Mouse (Mus musculus) embryonic facial prominence, embryonic 11.5 days (tissue): ENCODE measurements around the gene Atp2b2. TPM values are rescaled to one million over a fixed set of nuclear protein-coding genes. Genes with fewer than 3 reads are reported as not detected.

Experiments used
- ATAC-seq: fragments of 200-750 bp; cut with Nextera tagmentation; replicated peaks from 2 replicates; pipeline ENCODE4 v1.8.0; 2017; ENCODE audit warnings: low read depth; ENCODE audit not compliant: insufficient number of reproducible peaks, low FRiP score, low TSS enrichment
- DNase-seq: peaks from one replicate; pipeline ENCODE4 v3.0.0-alpha.2; 2015; ENCODE audit warnings: low spot score
- H3K27ac ChIP-seq: fragments of 300-500 bp; sonication (generic); replicated peaks from 2 replicates; pipeline ENCODE4 v1.5.1; 2014; ENCODE audit warnings: mild to moderate bottlenecking, low read depth, low read length, control low read depth
- H3K27me3 ChIP-seq: fragments of 300-500 bp; sonication (generic); 2 replicates; pipeline ENCODE4 v1.6.1; 2014; ENCODE audit warnings: mild to moderate bottlenecking, low read length, moderate library complexity, mixed read lengths; ENCODE audit not compliant: control insufficient read depth, insufficient read depth
- H3K36me3 ChIP-seq: fragments of 300-500 bp; sonication (generic); replicated peaks from 2 replicates; pipeline ENCODE4 v1.6.1; 2014; ENCODE audit warnings: low read depth, mild to moderate bottlenecking, low read length, moderate library complexity, mixed read lengths; ENCODE audit not compliant: control insufficient read depth, insufficient read depth
- H3K4me1 ChIP-seq: fragments of 300-500 bp; sonication (generic); 2 replicates; pipeline ENCODE4 v1.6.1; 2014; ENCODE audit warnings: low read length, mixed read lengths; ENCODE audit not compliant: control insufficient read depth, insufficient read depth
- H3K4me2 ChIP-seq: fragments of 300-500 bp; sonication (generic); 2 replicates; pipeline ENCODE4 v1.6.1; 2014; ENCODE audit warnings: low read depth, mild to moderate bottlenecking, control low read depth, low read length, moderate library complexity
- H3K4me3 ChIP-seq: fragments of 300-500 bp; sonication (generic); 2 replicates; pipeline ENCODE4 v1.5.1; 2014; ENCODE audit warnings: low read depth, low read length, control low read depth
- H3K9ac ChIP-seq: fragments of 300-500 bp; sonication (generic); replicated peaks from 2 replicates; pipeline ENCODE4 v1.6.1; 2014; ENCODE audit warnings: mild to moderate bottlenecking, control low read depth, low read length
- H3K9me3 ChIP-seq: fragments of 300-500 bp; sonication (generic); replicated peaks from 2 replicates; pipeline ENCODE4 v1.6.1; 2016; ENCODE audit warnings: mild to moderate bottlenecking, low read length, inconsistent platforms, mixed read lengths; ENCODE audit not compliant: control insufficient read depth
- WGBS: fragments of 180-500 bp; shearing (Covaris S2); extraction: QIAGEN DNeasy Blood & Tissue Kit; methylation state at CpG from one replicate; pipeline ENCODE4 v1.1.7; 2014; 5-methylcytosine and 5-hydroxymethylcytosine counted together
- polyA plus RNA-seq: library from polyadenylated mRNA; unstranded; fragments of >200 nt; fragmentation: Nextera tagmentation; extraction: Ambion mirVana; gene quantifications from 2 replicates; pipeline ENCODE4 v1.2.1, GENCODE M21; 2014

The Atp2b2 gene
- polyA plus RNA-seq, 1 experiment from 2014 or later = 0.95 TPM

DNA sequence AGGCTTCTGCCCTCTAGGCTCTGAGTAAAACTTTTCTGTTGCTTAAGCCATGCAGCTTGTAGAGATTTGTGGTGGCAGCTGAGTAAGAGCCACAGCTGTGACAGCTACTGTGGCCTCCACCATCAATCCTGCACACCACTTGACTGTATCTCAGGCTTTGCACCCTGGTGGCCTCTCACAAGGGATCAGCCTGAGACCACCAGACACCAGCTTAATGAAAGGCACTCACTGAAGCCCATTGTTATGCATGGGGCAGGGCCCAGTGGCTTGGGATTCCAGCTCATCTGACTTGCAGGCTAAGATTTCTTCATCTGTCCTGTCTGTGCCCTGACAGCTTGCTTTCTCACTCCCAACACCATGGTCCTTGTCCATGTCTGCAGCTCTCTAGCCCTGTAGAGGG is 155.5 kb downstream of the Atp2b2 start:
- H3K4me1 ChIP-seq = peaks cover 2% of the 10 kb centered on the region; the same call in 1 of the 2 replicates
- DNase-seq (no peak), ATAC-seq (no peak)
- H3K9ac ChIP-seq = no peak overlapping the region
- peaks cover 24% of the 10 kb centered on the region for H3K27me3 ChIP-seq
- H3K4me2 ChIP-seq = no peak overlapping the region
- H3K36me3 ChIP-seq = no peaks in the 10 kb centered on the region
- H3K4me3 ChIP-seq = no peak overlapping the region
- H3K27ac ChIP-seq = no peak overlapping the region
- H3K9me3 ChIP-seq = no peaks in the 10 kb centered on the region

DNA sequence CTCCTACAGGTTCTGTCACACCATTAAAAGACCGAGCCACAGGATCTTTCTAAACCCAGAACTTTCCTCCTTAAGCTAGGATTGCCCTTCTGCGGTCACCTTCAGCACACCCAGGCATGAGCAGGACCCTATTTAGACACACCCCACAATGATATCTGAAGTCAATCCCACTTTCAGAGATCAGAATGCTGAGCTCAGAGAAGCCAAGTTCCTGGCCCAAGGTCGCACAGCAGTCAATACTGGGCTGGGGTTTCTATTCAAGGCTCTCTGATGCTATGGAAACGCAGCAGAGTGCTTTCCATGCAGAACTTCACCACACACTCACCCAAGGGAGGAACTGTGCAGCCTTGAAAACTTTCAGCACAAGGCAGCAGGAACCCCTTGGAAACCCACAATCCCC is 157.6 kb downstream of the Atp2b2 start:
- no peaks in the 10 kb centered on the region for H3K9me3 ChIP-seq
- H3K9ac ChIP-seq = no peak overlapping the region
- no peak overlapping the region for H3K27ac ChIP-seq
- 73% methylated on average over 4 of the region's 4 CpGs for WGBS
- ATAC-seq = no peak
- H3K4me3 ChIP-seq = no peak overlapping the region
- peaks cover 7% of the 10 kb centered on the region for H3K27me3 ChIP-seq
- no peaks in the 10 kb centered on the region for H3K36me3 ChIP-seq
- H3K4me1 ChIP-seq = no peaks in the 10 kb centered on the region
- no peak for DNase-seq
- H3K4me2 ChIP-seq = no peak overlapping the region

DNA sequence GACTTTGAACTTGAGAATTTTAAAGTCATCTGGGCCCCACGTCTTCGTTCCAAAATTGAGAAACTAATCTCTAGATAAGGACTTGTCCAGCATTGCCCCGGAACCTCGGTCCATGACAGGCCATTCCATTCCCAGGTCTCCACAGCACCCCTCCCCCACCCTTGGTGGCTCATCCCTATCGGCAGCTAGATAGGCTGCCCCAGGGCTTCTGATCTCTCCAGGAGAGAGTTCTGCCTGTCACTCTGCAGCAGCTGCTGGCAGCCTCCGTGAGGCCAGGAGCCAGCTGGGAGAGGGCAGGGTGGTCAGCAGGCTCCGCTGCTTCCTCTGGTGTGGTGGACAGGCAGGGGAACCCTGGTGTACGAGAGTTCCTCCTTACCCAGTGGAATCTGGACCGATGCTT is 159.2 kb downstream of the Atp2b2 start:
- H3K4me2 ChIP-seq = no peak overlapping the region
- H3K36me3 ChIP-seq = no peaks in the 10 kb centered on the region
- no peaks in the 10 kb centered on the region for H3K9me3 ChIP-seq
- 42% methylated on average over 9 of the region's 9 CpGs for WGBS
- no peak overlapping the region for H3K9ac ChIP-seq
- H3K27ac ChIP-seq = no peak overlapping the region
- no peaks in the 10 kb centered on the region for H3K4me1 ChIP-seq
- no peak for ATAC-seq
- H3K4me3 ChIP-seq = no peak overlapping the region
- no peaks in the 10 kb centered on the region for H3K27me3 ChIP-seq
- DNase-seq = no peak

DNA sequence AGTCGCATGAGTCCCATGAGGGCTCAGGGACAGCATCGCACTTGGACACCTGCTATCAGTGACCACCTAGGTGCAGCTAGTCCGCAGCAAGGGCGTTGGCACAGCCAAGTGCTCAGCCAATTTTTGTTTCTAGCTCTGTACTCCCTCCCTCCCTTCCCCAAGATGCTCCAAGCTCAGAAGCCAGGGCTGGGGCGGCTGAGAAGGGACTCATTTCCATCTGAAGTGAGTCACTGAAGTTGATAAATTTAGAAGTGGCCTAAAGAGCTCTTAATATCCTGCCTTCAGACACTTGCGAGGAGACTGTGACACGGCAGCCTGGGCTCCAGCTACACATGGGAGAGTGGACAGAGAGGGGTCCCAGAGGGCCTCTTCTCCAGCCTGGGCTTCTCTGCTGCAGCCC is 160.0 kb downstream of the Atp2b2 start:
- no peaks in the 10 kb centered on the region for H3K36me3 ChIP-seq
- H3K27me3 ChIP-seq = no peaks in the 10 kb centered on the region
- no peak for ATAC-seq
- no peaks in the 10 kb centered on the region for H3K4me1 ChIP-seq
- H3K4me3 ChIP-seq = no peak overlapping the region
- WGBS = 64% methylated on average over 7 of the region's 7 CpGs
- no peak overlapping the region for H3K4me2 ChIP-seq
- H3K27ac ChIP-seq = no peak overlapping the region
- H3K9ac ChIP-seq = no peak overlapping the region
- no peak for DNase-seq
- no peaks in the 10 kb centered on the region for H3K9me3 ChIP-seq

DNA sequence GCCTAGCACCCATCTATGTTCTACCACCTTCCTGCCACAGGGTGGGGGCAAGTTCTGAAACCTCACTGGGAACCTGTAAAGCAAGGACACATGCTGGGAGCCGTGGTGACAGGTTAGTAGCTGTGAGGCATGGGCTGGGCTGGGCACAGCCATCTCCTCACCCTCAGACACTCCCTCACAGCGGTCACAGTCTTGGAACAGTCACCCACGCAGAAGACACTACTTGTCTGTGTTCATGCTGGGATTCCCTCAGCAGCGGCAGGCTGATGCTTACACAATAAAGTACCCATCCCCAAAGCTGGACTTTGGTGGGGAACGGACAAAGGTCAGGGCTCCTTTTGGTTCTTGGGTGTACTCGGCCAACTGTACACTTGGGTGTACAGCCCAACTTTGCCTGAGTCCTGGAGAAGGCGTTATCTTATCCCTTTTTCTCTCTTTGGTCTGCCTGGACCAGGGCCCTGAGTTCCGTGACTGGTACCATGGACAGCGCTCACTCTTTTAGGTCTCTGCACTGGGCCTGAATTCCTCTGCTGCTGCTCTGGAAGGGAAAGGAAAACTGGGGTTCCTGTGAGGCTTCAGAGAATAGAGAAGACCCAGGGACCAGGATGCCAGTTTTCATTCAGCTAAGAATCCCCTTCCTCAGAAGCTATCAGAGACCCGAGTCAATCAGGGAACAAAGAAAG is 160.7 kb downstream of the Atp2b2 start:
- Histone ChIP-seq H3K4me3 (no peak overlapping the region), H3K4me1 (no peaks in the 10 kb centered on the region), H3K9ac (no peak overlapping the region), H3K4me2 (no peak overlapping the region), H3K9me3 (no peaks in the 10 kb centered on the region), H3K27me3 (no peaks in the 10 kb centered on the region), H3K27ac (no peak overlapping the region), H3K36me3 (no peaks in the 10 kb centered on the region)
- 52% methylated on average over 10 of the region's 10 CpGs for WGBS
- DNase-seq (peak; percentile 84), ATAC-seq (no peak)

DNA sequence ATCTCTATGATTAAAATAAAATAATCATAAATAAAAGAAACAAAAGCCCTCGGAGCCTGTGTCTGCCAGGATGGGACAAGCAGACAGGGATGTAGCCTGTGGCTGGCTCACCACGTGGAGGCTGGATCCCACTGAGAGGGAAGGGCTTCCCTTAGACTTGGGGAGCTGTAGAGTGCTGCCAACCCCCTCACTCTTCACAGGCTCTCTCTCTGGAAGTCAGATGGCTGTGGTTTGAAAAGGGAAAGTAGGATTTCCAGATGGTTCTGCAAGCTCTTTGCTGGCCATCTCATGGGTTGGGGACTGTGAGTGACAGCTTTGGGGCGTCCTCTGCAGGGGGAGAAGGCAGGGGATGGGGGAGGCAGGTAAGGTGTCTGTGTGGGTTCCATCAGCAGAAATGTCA is 163.0 kb downstream of the Atp2b2 start:
- WGBS = 47% methylated on average over 3 of the region's 3 CpGs
- ATAC-seq (no peak), DNase-seq (no peak)
- H3K27ac ChIP-seq = no peak overlapping the region
- no peaks in the 10 kb centered on the region for H3K9me3 ChIP-seq
- H3K4me2 ChIP-seq = no peak overlapping the region
- H3K9ac ChIP-seq = no peak overlapping the region
- H3K27me3 ChIP-seq = no peaks in the 10 kb centered on the region
- H3K36me3 ChIP-seq = no peaks in the 10 kb centered on the region
- H3K4me1 ChIP-seq = no peaks in the 10 kb centered on the region
- no peak overlapping the region for H3K4me3 ChIP-seq

DNA sequence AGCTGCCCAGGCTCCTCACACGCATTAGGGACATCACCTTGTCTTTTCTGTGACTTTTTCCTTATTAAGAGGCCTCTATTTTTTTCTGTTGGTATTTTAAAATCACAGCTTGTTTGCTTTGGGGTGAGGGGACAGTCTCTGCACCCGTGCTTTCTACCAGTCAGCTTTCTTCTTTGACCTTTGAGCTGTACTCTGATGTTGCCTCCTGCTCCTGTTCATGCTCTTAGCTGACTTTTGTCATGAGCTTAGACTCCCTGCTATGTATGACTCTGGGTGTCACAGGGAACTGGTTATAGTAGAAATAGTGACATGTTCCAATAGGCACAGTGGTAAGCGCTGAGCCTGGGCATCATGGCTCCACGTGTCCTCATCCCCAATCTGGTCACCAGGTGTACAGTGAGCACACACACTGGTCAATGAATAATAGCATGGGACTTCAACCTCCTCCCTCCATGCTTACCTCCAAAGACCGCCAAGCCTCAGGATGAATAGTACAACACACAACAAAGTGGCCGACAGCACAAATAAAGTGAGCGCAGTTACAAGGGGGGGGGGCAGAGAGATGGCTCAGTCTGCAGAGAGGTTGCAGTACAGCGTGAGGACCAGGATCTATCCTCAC is 163.8 kb downstream of the Atp2b2 start:
- no peaks in the 10 kb centered on the region for H3K36me3 ChIP-seq
- no peaks in the 10 kb centered on the region for H3K4me1 ChIP-seq
- no peak overlapping the region for H3K27ac ChIP-seq
- H3K9me3 ChIP-seq = no peaks in the 10 kb centered on the region
- no peaks in the 10 kb centered on the region for H3K27me3 ChIP-seq
- ATAC-seq = no peak
- H3K4me3 ChIP-seq = no peak overlapping the region
- H3K9ac ChIP-seq = no peak overlapping the region
- no peak overlapping the region for H3K4me2 ChIP-seq
- WGBS = 87% methylated on average over 8 of the region's 8 CpGs
- no peak for DNase-seq

DNA sequence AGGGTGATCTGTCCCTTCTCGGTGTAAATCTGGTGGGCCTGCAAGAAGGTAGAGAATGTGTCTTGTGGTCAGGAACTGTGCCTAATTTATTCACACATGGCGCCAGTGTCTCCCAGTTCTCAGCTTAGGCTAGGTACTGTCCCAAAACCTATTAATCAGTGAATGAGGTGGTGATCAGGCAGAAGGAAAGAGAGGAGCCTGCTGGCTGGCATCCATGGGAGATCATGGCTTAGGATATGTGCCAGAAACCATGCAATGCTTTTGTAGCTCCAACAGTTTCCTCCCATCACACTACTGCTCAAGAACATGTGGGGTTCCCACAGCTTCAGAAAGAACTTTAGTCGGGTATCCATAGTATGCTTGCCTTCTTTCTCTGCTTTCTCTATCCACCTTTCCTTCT is 165.8 kb downstream of the Atp2b2 start:
- WGBS = 81% methylated on average over 3 of the region's 3 CpGs
- H3K4me3 ChIP-seq = no peak overlapping the region

More for the DNA sequence above, 165.8 kb downstream of the Atp2b2 start:
- Histone ChIP-seq H3K36me3 (no peaks in the 10 kb centered on the region), H3K9me3 (no peaks in the 10 kb centered on the region), H3K27ac (no peak overlapping the region), H3K4me2 (no peak overlapping the region), H3K4me1 (no peaks in the 10 kb centered on the region), H3K27me3 (no peaks in the 10 kb centered on the region), H3K9ac (no peak overlapping the region)
- DNase-seq = no peak
- no peak for ATAC-seq
